Mouse (Mus musculus) liver (tissue): ENCODE data around the gene Pdcl3.
"Not testable (repeated sequence)": the region's sequence is repeated elsewhere in the genome, so short reads cannot be mapped to it uniquely, and the experiment has no call there.

Source experiments
- DNase-seq: peaks from one replicate; pipeline ENCODE4 v3.0.0-alpha.2; 2020; ENCODE audit warnings: mixed read lengths

The Pdcl3 gene

GRCm38 (mm10) chr1:39025840-39026239 is 40.4 kb downstream of the Pdcl3 start:
- DNase-seq, result no peak

GRCm38 (mm10) chr1:39029176-39029575 is 43.8 kb downstream of the Pdcl3 start:
- DNase-seq, result no peak

GRCm38 (mm10) chr1:39030108-39030507 is 44.7 kb downstream of the Pdcl3 start:
- DNase-seq, result peak; percentile 25

- no peak for DNase-seq
These were observed 50.4 kb downstream of the Pdcl3 start for GRCm38 (mm10) chr1:39035817-39036216.

- no peak for DNase-seq
These were observed 56.8 kb downstream of the Pdcl3 start for GRCm38 (mm10) chr1:39042188-39042587.

- not testable (repeated sequence) for DNase-seq
These were observed 59.0 kb downstream of the Pdcl3 start for GRCm38 (mm10) chr1:39044442-39044841.

GRCm38 (mm10) chr1:39046689-39047088 is 61.3 kb downstream of the Pdcl3 start:
- DNase-seq, result peak; percentile 10
